Mouse (Mus musculus): ENCODE results near the gene Abhd4.

GRCm38 (mm10) chr14:54220726-54221494 is 33.1 kb upstream of the Abhd4 start:
- no peak for TF ChIP-seq CTCF (IDR thresholded peaks at IDR 0.05; ENCODE audit: low read depth)
- no peak for TF ChIP-seq EP300 (IDR thresholded peaks at IDR 0.05; ENCODE audit: low read depth)
